Mouse (Mus musculus) limb, embryonic 12.5 days (tissue): ENCODE data around the gene Mpzl3. TPM values are rescaled to one million over a fixed set of nuclear protein-coding genes. Genes with fewer than 3 reads are reported as not detected.

Experiments used
- ATAC-seq: fragments of 200-750 bp; cut with Nextera tagmentation; 2 replicates; pipeline ENCODE4 v1.8.0; 2017; ENCODE audit warnings: low read depth, moderate TSS enrichment; ENCODE audit not compliant: insufficient number of reproducible peaks, insufficient read depth, low FRiP score, low TSS enrichment
- H3K27ac ChIP-seq: fragments of 300-500 bp; sonication (generic); 2 replicates; pipeline ENCODE4 v1.5.1; 2016; ENCODE audit warnings: mild to moderate bottlenecking, moderate library complexity
- H3K27me3 ChIP-seq: fragments of 300-500 bp; sonication (generic); 2 replicates; pipeline ENCODE4 v1.6.1; 2016; ENCODE audit warnings: mild to moderate bottlenecking, moderate library complexity
- H3K36me3 ChIP-seq: fragments of 300-500 bp; sonication (generic); 2 replicates; pipeline ENCODE4 v1.6.1; 2016; ENCODE audit warnings: mild to moderate bottlenecking, moderate library complexity
- H3K4me1 ChIP-seq: fragments of 300-500 bp; sonication (generic); replicated peaks from 2 replicates; pipeline ENCODE4 v1.6.1; 2016
- H3K4me2 ChIP-seq: fragments of 300-500 bp; sonication (generic); 2 replicates; pipeline ENCODE4 v1.6.1; 2016; ENCODE audit warnings: mild to moderate bottlenecking, moderate library complexity
- H3K4me3 ChIP-seq: fragments of 300-500 bp; sonication (generic); replicated peaks from 2 replicates; pipeline ENCODE4 v1.5.1; 2016; ENCODE audit warnings: mild to moderate bottlenecking
- H3K9ac ChIP-seq: fragments of 300-500 bp; sonication (generic); replicated peaks from 2 replicates; pipeline ENCODE4 v1.6.1; 2016; ENCODE audit warnings: mild to moderate bottlenecking, moderate library complexity
- H3K9me3 ChIP-seq: fragments of 300-500 bp; sonication (generic); 2 replicates; pipeline ENCODE4 v1.6.1; 2016; ENCODE audit warnings: mild to moderate bottlenecking, moderate library complexity
- WGBS: fragments of 180-500 bp; shearing (Covaris S2); methylation state at CpG from one replicate; pipeline ENCODE4 v1.1.7; 2016; 5-methylcytosine and 5-hydroxymethylcytosine counted together
- polyA plus RNA-seq: library from polyadenylated mRNA; unstranded; fragments of >200 nt; fragmentation: Nextera tagmentation; extraction: Ambion mirVana; gene quantifications from 2 replicates; pipeline ENCODE4 v1.2.1, GENCODE M21; 2016

The Mpzl3 gene
- polyA plus RNA-seq, 1 experiment from 2014 or later, result 2.3 TPM

GRCm38 (mm10) chr9:45122209-45122761 is 67.3 kb downstream of the Mpzl3 start:
- Histone ChIP-seq H3K4me1 (peaks cover 25% of the 10 kb centered on the region), H3K9me3 (no peaks in the 10 kb centered on the region), H3K27ac (no peak overlapping the region), H3K9ac (peak overlapping the region; percentile 13), H3K4me2 (peak overlapping the region; percentile 43), H3K4me3 (peak overlapping the region; percentile 13), H3K27me3 (no peaks in the 10 kb centered on the region; the same call in 1 of the 2 replicates), H3K36me3 (peaks cover 27% of the 10 kb centered on the region)
- 28% methylated on average over 9 of the region's 9 CpGs for WGBS
- ATAC-seq, result no peak

GRCm38 (mm10) chr9:45125211-45125610 is 70.2 kb downstream of the Mpzl3 start:
- Histone ChIP-seq H3K4me3 (no peak overlapping the region), H3K27me3 (no peaks in the 10 kb centered on the region; the same call in 1 of the 2 replicates), H3K9me3 (no peaks in the 10 kb centered on the region), H3K4me1 (peaks cover 13% of the 10 kb centered on the region), H3K36me3 (peaks cover 27% of the 10 kb centered on the region), H3K4me2 (no peak overlapping the region), H3K9ac (no peak overlapping the region), H3K27ac (no peak overlapping the region)
- no peak for ATAC-seq
- 91% methylated on average over 14 of the region's 14 CpGs for WGBS

GRCm38 (mm10) chr9:45126941-45127340 is 72.0 kb downstream of the Mpzl3 start:
- Histone ChIP-seq H3K9me3 (no peaks in the 10 kb centered on the region), H3K27ac (no peak overlapping the region), H3K36me3 (peaks cover 27% of the 10 kb centered on the region), H3K4me3 (no peak overlapping the region), H3K9ac (no peak overlapping the region), H3K4me2 (no peak overlapping the region), H3K4me1 (peaks cover 8% of the 10 kb centered on the region), H3K27me3 (no peaks in the 10 kb centered on the region)
- no peak for ATAC-seq
- 66% methylated on average over 7 of the region's 7 CpGs for WGBS

Other genes with a start within 250 kb of the Mpzl3 start
- 18.2 and 19.9 TPM in 2 replicates for gene Kmt2a, start 173.9 kb upstream of the Mpzl3 start, polyA plus RNA-seq
- gene Atp5l, start 134.4 kb upstream of the Mpzl3 start, polyA plus RNA-seq, result 556 and 596 TPM in 2 replicates
- gene Ube4a, start 89.6 kb upstream of the Mpzl3 start, polyA plus RNA-seq, result 26.4 and 27.8 TPM in 2 replicates
- gene Cd3g, start 74.8 kb upstream of the Mpzl3 start, polyA plus RNA-seq, result 0.20 and 1.5 TPM in 2 replicates
- not detected in 2 replicates for gene Cd3d, start 73.4 kb upstream of the Mpzl3 start, polyA plus RNA-seq
- 0.14 TPM in 1 of 2 replicates, not detected in the other for gene Cd3e, start 45.6 kb upstream of the Mpzl3 start, polyA plus RNA-seq
- gene Mpzl2, start 15.4 kb upstream of the Mpzl3 start, polyA plus RNA-seq, result 12.7 and 16.8 TPM in 2 replicates
- gene Jaml, start 24.0 kb downstream of the Mpzl3 start, polyA plus RNA-seq, result 0.99 and 1.00 TPM in 2 replicates
- gene Scn2b, start 62.6 kb downstream of the Mpzl3 start, polyA plus RNA-seq, result 6.4 and 6.9 TPM in 2 replicates
- gene Scn4b, start 83.2 kb downstream of the Mpzl3 start, polyA plus RNA-seq, result 0.28 and 0.49 TPM in 2 replicates
- gene BC049352, start 126.8 kb downstream of the Mpzl3 start, polyA plus RNA-seq, result not detected in 2 replicates
- not detected in 2 replicates for gene Tmprss4, start 148.9 kb downstream of the Mpzl3 start, polyA plus RNA-seq
- 0.63 TPM in 2 replicates for gene Il10ra, start 214.0 kb downstream of the Mpzl3 start, polyA plus RNA-seq